Mouse (Mus musculus) kidney, postnatal 14 days (tissue): ENCODE measurements at regions not wholly inside any gene's neighbourhood (a gene's known extent, or its start where the extent isn't known, plus 50 kb on each side); places are given as distances from the start of the nearest gene placed in this dataset.
A peak's percentile ranks its signal among the peaks of the same experiment; 100 is the strongest.

ENCODE experiments used
- DNase-seq: peaks from one replicate; pipeline ENCODE4 v3.0.0; 2022; ENCODE audit warnings: mixed read lengths

GRCm38 (mm10) chr13:28311248-28311647, 53.9 kb downstream of the Gm11361 start:
- DNase-seq, result no peak

- no peak for DNase-seq
Observed at GRCm38 (mm10) chr13:28311658-28312057, 54.3 kb downstream of the Gm11361 start.

- DNase-seq, result peak; percentile 25
Observed at GRCm38 (mm10) chr13:28312090-28312489, 54.8 kb downstream of the Gm11361 start.

GRCm38 (mm10) chr13:28313459-28313858, 56.1 kb downstream of the Gm11361 start:
- DNase-seq, result no peak

GRCm38 (mm10) chr13:28314997-28315396, 57.7 kb downstream of the Gm11361 start:
- no peak for DNase-seq
